Mouse (Mus musculus) kidney, adult 18-20 months (tissue): Measurements from ENCODE around the gene Foxc1.

Experiments
- DNase-seq: peaks from one replicate; pipeline ENCODE4 v3.0.0; 2021

Gene Foxc1

GRCm38 (mm10) chr13:31849258-31849971 lies 43.0 kb downstream of the Foxc1 start:
- DNase-seq, result no peak

GRCm38 (mm10) chr13:31853564-31853963 lies 47.1 kb downstream of the Foxc1 start:
- no peak for DNase-seq

- no peak for DNase-seq
Measured at GRCm38 (mm10) chr13:31854000-31854399, 47.6 kb downstream of the Foxc1 start.

- no peak for DNase-seq
Measured at GRCm38 (mm10) chr13:31860200-31860599, 53.8 kb downstream of the Foxc1 start.
